Mouse (Mus musculus) intestine, postnatal 0 days (tissue): ENCODE measurements at regions not wholly inside any gene's neighbourhood (a gene's known extent, or its start where the extent isn't known, plus 50 kb on each side); places are given as distances from the start of the nearest gene placed in this dataset.

Source experiments
- ATAC-seq: fragments of 200-750 bp; cut with Nextera tagmentation; 2 replicates; pipeline ENCODE4 v1.8.0; 2017; ENCODE audit warnings: mild to moderate bottlenecking, moderate TSS enrichment, moderate library complexity
- H3K27ac ChIP-seq: fragments of 300-500 bp; sonication (generic); 2 replicates; pipeline ENCODE4 v1.5.1; 2014; ENCODE audit warnings: mild to moderate bottlenecking, low read depth, low read length, moderate library complexity
- H3K27me3 ChIP-seq: fragments of 300-500 bp; sonication (generic); replicated peaks from 2 replicates; pipeline ENCODE4 v1.6.1; 2014; ENCODE audit warnings: low read length, mixed read lengths; ENCODE audit not compliant: control insufficient read depth, insufficient read depth
- H3K36me3 ChIP-seq: fragments of 300-500 bp; sonication (generic); 2 replicates; pipeline ENCODE4 v1.6.1; 2014; ENCODE audit warnings: mild to moderate bottlenecking, moderate library complexity; ENCODE audit not compliant: control insufficient read depth, insufficient read depth
- H3K4me1 ChIP-seq: fragments of 300-500 bp; sonication (generic); replicated peaks from 2 replicates; pipeline ENCODE4 v1.6.1; 2014; ENCODE audit warnings: antibody characterized with exemption, low read length, mixed read lengths; ENCODE audit not compliant: control insufficient read depth, insufficient read depth
- H3K4me2 ChIP-seq: fragments of 300-500 bp; sonication (generic); replicated peaks from 2 replicates; pipeline ENCODE4 v1.6.1; 2014; ENCODE audit warnings: low read depth, mild to moderate bottlenecking, moderate library complexity
- H3K4me3 ChIP-seq: fragments of 300-500 bp; sonication (generic); 2 replicates; pipeline ENCODE4 v1.5.1; 2014; ENCODE audit warnings: low read depth, low read length
- H3K9ac ChIP-seq: fragments of 300-500 bp; sonication (generic); 2 replicates; pipeline ENCODE4 v1.6.1; 2014; ENCODE audit warnings: mild to moderate bottlenecking, low read depth, low read length
- H3K9me3 ChIP-seq: fragments of 300-500 bp; sonication (generic); 2 replicates; pipeline ENCODE4 v1.6.1; 2016; ENCODE audit warnings: mixed run types; ENCODE audit not compliant: control insufficient read depth
- CTCF ChIP-seq: sonication (generic); IDR thresholded peaks from 2 replicates; pipeline ENCODE4 v1.5.1; 2016; ENCODE audit warnings: low read depth, mild to moderate bottlenecking, control low read depth, antibody characterized with exemption, moderate library complexity
- WGBS: fragments of 180-500 bp; shearing (Covaris S2); extraction: QIAGEN DNeasy Blood & Tissue Kit; methylation state at CpG from one replicate; pipeline ENCODE4 v1.1.7; 2014; 5-methylcytosine and 5-hydroxymethylcytosine counted together

GRCm38 (mm10) chr5:120018126-120018525 lies 98.1 kb upstream of the Rbm19 start:
- Histone ChIP-seq H3K4me3 (no peak overlapping the region), H3K27me3 (no peaks in the 10 kb centered on the region), H3K9me3 (no peaks in the 10 kb centered on the region), H3K4me1 (no peaks in the 10 kb centered on the region), H3K36me3 (no peaks in the 10 kb centered on the region), H3K4me2 (no peak overlapping the region), H3K9ac (no peak overlapping the region), H3K27ac (no peak overlapping the region)
- no peak for TF ChIP-seq CTCF
- WGBS = 84% methylated on average over 2 of the region's 2 CpGs
- ATAC-seq = no peak

GRCm38 (mm10) chr5:120020748-120021147 lies 95.5 kb upstream of the Rbm19 start:
- no peak overlapping the region for H3K27ac ChIP-seq
- no peaks in the 10 kb centered on the region for H3K9me3 ChIP-seq
- no peak overlapping the region for H3K9ac ChIP-seq
- H3K4me3 ChIP-seq = no peak overlapping the region
- no peaks in the 10 kb centered on the region for H3K27me3 ChIP-seq
- no peak for TF ChIP-seq CTCF
- no peaks in the 10 kb centered on the region for H3K36me3 ChIP-seq
- no peak for ATAC-seq
- no peaks in the 10 kb centered on the region for H3K4me1 ChIP-seq
- no peak overlapping the region for H3K4me2 ChIP-seq
- WGBS = 79% methylated on average over 5 of the region's 5 CpGs

- ATAC-seq = no peak
- H3K4me2 ChIP-seq = no peak overlapping the region
- H3K9ac ChIP-seq = no peak overlapping the region
- H3K9me3 ChIP-seq = no peaks in the 10 kb centered on the region
- H3K27me3 ChIP-seq = no peaks in the 10 kb centered on the region
- H3K4me3 ChIP-seq = no peak overlapping the region
- no peak for TF ChIP-seq CTCF
- 93% methylated on average over 5 of the region's 5 CpGs for WGBS
- no peaks in the 10 kb centered on the region for H3K4me1 ChIP-seq
- H3K27ac ChIP-seq = no peak overlapping the region
- H3K36me3 ChIP-seq = no peaks in the 10 kb centered on the region
Observed at GRCm38 (mm10) chr5:120022276-120022675, 94.0 kb upstream of the Rbm19 start.

- H3K4me2 ChIP-seq = no peak overlapping the region
- H3K27ac ChIP-seq = no peak overlapping the region
- H3K36me3 ChIP-seq = no peaks in the 10 kb centered on the region
- no peaks in the 10 kb centered on the region for H3K9me3 ChIP-seq
- no peak overlapping the region for H3K4me3 ChIP-seq
- H3K9ac ChIP-seq = no peak overlapping the region
- under 1% methylated on average over 9 of the region's 10 CpGs for WGBS
- TF ChIP-seq CTCF = no peak
- H3K27me3 ChIP-seq = no peaks in the 10 kb centered on the region
- no peaks in the 10 kb centered on the region for H3K4me1 ChIP-seq
- no peak for ATAC-seq
Observed at GRCm38 (mm10) chr5:120024071-120024470, 92.2 kb upstream of the Rbm19 start.

GRCm38 (mm10) chr5:120025212-120025611 lies 91.1 kb upstream of the Rbm19 start:
- H3K4me2 ChIP-seq = no peak overlapping the region
- H3K27me3 ChIP-seq = no peaks in the 10 kb centered on the region
- no peak for ATAC-seq
- no peaks in the 10 kb centered on the region for H3K36me3 ChIP-seq
- TF ChIP-seq CTCF = no peak
- H3K4me3 ChIP-seq = no peak overlapping the region
- no peaks in the 10 kb centered on the region for H3K9me3 ChIP-seq
- H3K4me1 ChIP-seq = no peaks in the 10 kb centered on the region
- no peak overlapping the region for H3K9ac ChIP-seq
- H3K27ac ChIP-seq = no peak overlapping the region

- 84% methylated on average over 15 of the region's 15 CpGs for WGBS
- H3K4me3 ChIP-seq = no peak overlapping the region
- ATAC-seq = no peak
- H3K4me2 ChIP-seq = no peak overlapping the region
- no peaks in the 10 kb centered on the region for H3K27me3 ChIP-seq
- no peak overlapping the region for H3K27ac ChIP-seq
- H3K36me3 ChIP-seq = no peaks in the 10 kb centered on the region
- no peaks in the 10 kb centered on the region for H3K4me1 ChIP-seq
- H3K9me3 ChIP-seq = no peaks in the 10 kb centered on the region
- no peak overlapping the region for H3K9ac ChIP-seq
- no peak for TF ChIP-seq CTCF
Observed at GRCm38 (mm10) chr5:120030904-120031303, 85.4 kb upstream of the Rbm19 start.

GRCm38 (mm10) chr5:120031614-120032013 lies 84.7 kb upstream of the Rbm19 start:
- WGBS = 54% methylated on average over 4 of the region's 4 CpGs
- no peak overlapping the region for H3K27ac ChIP-seq
- no peaks in the 10 kb centered on the region for H3K36me3 ChIP-seq
- no peaks in the 10 kb centered on the region for H3K4me1 ChIP-seq
- ATAC-seq = no peak
- no peak overlapping the region for H3K4me3 ChIP-seq
- H3K9me3 ChIP-seq = no peaks in the 10 kb centered on the region
- no peaks in the 10 kb centered on the region for H3K27me3 ChIP-seq
- TF ChIP-seq CTCF = no peak
- H3K9ac ChIP-seq = no peak overlapping the region
- no peak overlapping the region for H3K4me2 ChIP-seq
